Mouse (Mus musculus) spleen, adult 2 months (tissue): ENCODE measurements around the gene Garem2. TPM values are rescaled to one million over a fixed set of nuclear protein-coding genes. Genes with fewer than 3 reads are reported as not detected.

Experiments
- DNase-seq, 2 experiments: peaks; one replicate each; pipeline versions ENCODE4 v3.0.0 to v3.0.0-alpha.2; 2012 to 2021; ENCODE audit warnings: low spot score in 2 of 2, low read depth in 1 of 2
- H3K27ac ChIP-seq: fragments of 200-500 bp; 2 replicates; pipeline ENCODE4 v1.5.1; 2012; ENCODE audit warnings: low read length, inconsistent platforms; ENCODE audit not compliant: insufficient read depth
- H3K27me3 ChIP-seq: fragments of 200-500 bp; 2 replicates; pipeline ENCODE4 v1.6.1; 2012; ENCODE audit warnings: mild to moderate bottlenecking, moderate library complexity, low read length, inconsistent platforms; ENCODE audit not compliant: control insufficient read depth, insufficient read depth
- H3K36me3 ChIP-seq: fragments of 200-500 bp; 2 replicates; pipeline ENCODE4 v1.6.1; 2012; ENCODE audit warnings: mild to moderate bottlenecking, low read length, inconsistent platforms; ENCODE audit not compliant: control insufficient read depth, insufficient read depth
- H3K4me1 ChIP-seq: fragments of 200-500 bp; 2 replicates; pipeline ENCODE4 v1.6.1; 2011; ENCODE audit warnings: inconsistent platforms; ENCODE audit not compliant: control insufficient read depth, insufficient read depth, insufficient read length
- H3K4me3 ChIP-seq: fragments of 200-500 bp; 2 replicates; pipeline ENCODE4 v1.5.1; 2011; ENCODE audit warnings: mild to moderate bottlenecking, inconsistent platforms; ENCODE audit not compliant: insufficient read depth, insufficient read length; ENCODE audit errors: extremely low read depth
- CTCF ChIP-seq: fragments of 200-500 bp; IDR thresholded peaks from 2 replicates; pipeline ENCODE4 v1.5.1; 2011; ENCODE audit warnings: mild to moderate bottlenecking, inconsistent platforms; ENCODE audit not compliant: insufficient read depth, insufficient read length, insufficient replicate concordance; ENCODE audit errors: extremely low read depth
- POLR2A ChIP-seq: fragments of 200-500 bp; IDR thresholded peaks from 2 replicates; pipeline ENCODE4 v1.6.1; 2011; ENCODE audit warnings: low read depth, low read length, inconsistent platforms
- WGBS: fragments of 180-500 bp; shearing (Covaris S2); methylation state at CpG from one replicate; pipeline ENCODE4 v1.1.7; 2018; 5-methylcytosine and 5-hydroxymethylcytosine counted together
- polyA plus RNA-seq: library from polyadenylated mRNA; depleted of rRNA; stranded (reverse); fragments of >200 nt; gene quantifications from 2 replicates; pipeline ENCODE4 v1.2.3, GENCODE M21; 2012

Garem2 gene
- polyA plus RNA-seq, 1 experiment, result not detected

GRCm38 (mm10) chr5:30072825-30073821, 31.8 kb upstream of the Garem2 start, which contains the start of gene Tyms:
Gene Tyms, minus strand, starts transcription at chr5:30073617.
- H3K36me3 ChIP-seq, result no peaks in the 10 kb centered on the region; the same call in 1 of the 2 replicates
- 2% methylated on average over 45 of the region's 45 CpGs for WGBS
- peak within 1 kb of the TSS; percentile 70 for H3K4me3 ChIP-seq
- H3K4me1 ChIP-seq, result peaks cover 5% of the 10 kb centered on the region; the same call in 1 of the 2 replicates
- TF ChIP-seq POLR2A (no peak), CTCF (no peak)
- DNase-seq, result peak in 1 of 2 experiments; percentile 36
- no peaks in the 10 kb centered on the region for H3K27me3 ChIP-seq
- H3K27ac ChIP-seq, result no peak within 1 kb of the TSS

DNA sequence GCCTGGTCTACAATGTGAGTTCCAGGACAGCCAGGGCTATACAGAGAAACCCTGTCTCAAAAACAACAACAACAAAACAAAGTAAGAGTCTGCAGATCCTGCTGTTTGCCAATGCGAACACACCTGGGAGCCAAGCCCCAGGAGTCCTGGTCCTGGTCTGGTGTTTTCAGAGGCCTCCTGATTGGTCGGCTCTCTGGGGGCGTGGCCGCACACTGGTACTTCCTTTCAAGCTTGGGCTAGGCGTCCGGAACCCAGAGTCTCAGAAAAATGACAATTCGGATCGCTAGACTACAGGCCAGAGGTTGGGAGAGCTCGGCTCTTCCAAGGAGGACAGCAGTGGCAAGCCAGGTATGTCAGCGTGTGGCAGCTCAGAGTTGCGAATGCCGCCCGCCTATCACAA, 12.3 kb upstream of the Garem2 start:
- no peak for TF ChIP-seq CTCF
- TF ChIP-seq POLR2A, result no peak

DNA sequence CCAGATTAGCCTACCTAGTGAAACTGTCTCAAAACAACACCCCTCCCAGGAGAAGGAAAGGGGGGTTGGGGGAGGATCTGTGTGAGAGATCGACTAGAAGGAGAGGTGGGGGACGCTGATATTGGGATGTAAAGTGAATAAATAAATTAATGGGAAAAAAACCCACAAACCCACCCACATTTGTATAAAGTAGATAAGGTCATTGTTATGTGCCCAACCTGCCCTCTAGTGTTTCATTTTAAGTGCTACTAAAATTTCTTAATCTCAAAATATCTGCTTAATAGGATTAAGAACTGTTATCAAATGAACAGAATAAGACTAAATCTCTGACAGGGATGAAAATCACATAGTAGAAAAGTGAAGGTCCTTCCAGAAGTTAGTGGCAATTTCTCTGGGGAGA, 10.6 kb upstream of the Garem2 start:
- WGBS, result 60% methylated on average over 2 of the region's 2 CpGs
- H3K4me1 ChIP-seq, result no peaks in the 10 kb centered on the region
- TF ChIP-seq POLR2A (no peak), CTCF (no peak)

More for the DNA sequence above, 12.3 kb upstream of the Garem2 start:
- Histone ChIP-seq H3K4me3 (no peak overlapping the region), H3K27ac (no peak overlapping the region), H3K4me1 (no peaks in the 10 kb centered on the region), H3K27me3 (no peaks in the 10 kb centered on the region), H3K36me3 (no peaks in the 10 kb centered on the region)
- no peak for DNase-seq
- 67% methylated on average over 13 of the region's 13 CpGs for WGBS

GRCm38 (mm10) chr5:30095731-30096130, 9.2 kb upstream of the Garem2 start:
- WGBS, result 67% methylated on average over 6 of the region's 6 CpGs

More for the DNA sequence above, 10.6 kb upstream of the Garem2 start:
- DNase-seq, result no peak
- Histone ChIP-seq H3K4me3 (no peak overlapping the region), H3K36me3 (no peaks in the 10 kb centered on the region), H3K27ac (no peak overlapping the region), H3K27me3 (no peaks in the 10 kb centered on the region)

DNA sequence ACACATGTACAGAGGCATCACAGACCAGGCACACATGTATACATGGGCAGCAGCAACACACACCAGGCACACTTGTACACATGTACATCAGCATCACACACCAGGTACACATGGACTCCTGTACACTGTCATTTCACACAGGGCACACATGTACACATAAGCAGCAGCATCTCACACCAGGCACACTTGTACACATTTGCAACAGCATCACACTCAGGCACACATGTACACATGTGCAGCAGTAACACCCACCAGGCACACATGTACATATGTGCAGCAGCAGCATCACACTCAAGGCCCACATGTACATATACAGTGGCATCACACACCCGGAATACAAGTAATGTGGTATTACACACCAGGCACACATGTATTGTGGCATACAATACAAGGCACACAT, 6.7 kb upstream of the Garem2 start:
- 89% methylated on average over 1 of the region's 1 CpGs for WGBS
- Histone ChIP-seq H3K4me1 (no peaks in the 10 kb centered on the region), H3K27me3 (peaks cover 1% of the 10 kb centered on the region; the same call in 1 of the 2 replicates), H3K27ac (no peak overlapping the region), H3K4me3 (no peak overlapping the region), H3K36me3 (no peaks in the 10 kb centered on the region)
- TF ChIP-seq POLR2A (no peak), CTCF (no peak)
- DNase-seq, result no peak

More at GRCm38 (mm10) chr5:30095731-30096130, 9.2 kb upstream of the Garem2 start:
- no peaks in the 10 kb centered on the region for H3K4me1 ChIP-seq
- TF ChIP-seq POLR2A (no peak), CTCF (no peak)
- H3K4me3 ChIP-seq, result no peak overlapping the region
- no peaks in the 10 kb centered on the region for H3K27me3 ChIP-seq
- H3K27ac ChIP-seq, result no peak overlapping the region
- no peaks in the 10 kb centered on the region for H3K36me3 ChIP-seq
- DNase-seq, result no peak

DNA sequence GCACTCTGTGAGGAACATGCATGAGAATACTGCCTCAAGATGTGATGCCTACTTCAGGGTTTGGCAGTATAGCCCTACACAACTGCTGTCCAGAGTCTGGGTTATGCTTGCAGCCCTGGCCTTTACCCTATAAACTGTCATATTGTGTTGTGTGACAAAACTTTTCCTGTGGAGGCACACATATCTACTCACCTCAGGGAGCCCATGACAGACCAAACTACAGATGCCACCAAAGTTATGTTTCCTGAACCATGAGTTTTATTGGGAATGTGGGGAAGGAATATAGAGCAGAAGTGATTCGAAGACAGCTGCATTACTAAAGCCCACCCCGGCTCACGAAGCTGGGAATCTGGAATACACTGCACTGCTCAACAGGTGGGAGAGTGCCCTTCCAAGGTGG, 1.6 kb upstream of the Garem2 start:
- Histone ChIP-seq H3K4me3 (no peak overlapping the region), H3K27me3 (peaks cover 17% of the 10 kb centered on the region), H3K27ac (no peak overlapping the region), H3K36me3 (no peaks in the 10 kb centered on the region), H3K4me1 (peaks cover 4% of the 10 kb centered on the region; the same call in 1 of the 2 replicates)
- TF ChIP-seq POLR2A, result no peak
- TF ChIP-seq CTCF, result no peak
- 89% methylated on average over 3 of the region's 3 CpGs for WGBS
- DNase-seq, result no peak

DNA sequence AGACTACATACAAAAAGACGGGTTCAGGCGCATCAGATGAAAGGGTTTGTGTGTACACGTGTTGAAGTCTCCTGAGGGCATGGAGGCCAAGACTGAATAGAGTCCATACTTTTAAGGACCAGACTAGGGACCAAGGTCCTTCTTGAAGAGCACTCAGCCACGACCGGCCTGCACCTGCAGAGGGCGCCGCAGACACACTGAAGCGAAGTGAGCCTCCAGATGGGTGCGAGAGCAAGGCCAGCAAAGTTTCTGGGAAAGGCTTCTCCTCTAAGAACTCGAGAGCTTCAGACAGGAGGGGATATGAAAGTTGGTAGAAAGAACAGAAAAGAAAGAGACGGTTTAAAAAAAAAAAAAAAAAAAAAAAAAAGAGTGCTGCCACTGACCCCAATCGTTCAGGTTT, 622 bp upstream of the Garem2 start:
- Histone ChIP-seq H3K36me3 (no peaks in the 10 kb centered on the region), H3K27ac (no peak overlapping the region), H3K4me1 (peaks cover 4% of the 10 kb centered on the region; the same call in 1 of the 2 replicates), H3K27me3 (peaks cover 17% of the 10 kb centered on the region), H3K4me3 (no peak overlapping the region)
- TF ChIP-seq CTCF (0 out of 2 replicates have a peak, but pooled peaks have one; percentile 12), POLR2A (no peak)
- DNase-seq, result no peak
- 6% methylated on average over 12 of the region's 12 CpGs for WGBS
